Mouse (Mus musculus): ENCODE data around the gene Wrap73. TPM values are rescaled to one million over a fixed set of nuclear protein-coding genes. Genes with fewer than 3 reads are reported as not detected.

Wrap73 gene
- polyA plus RNA-seq (2012; fragmentation: generic; extraction: Trizol): 10 to 100 TPM; 16.4 to 19.6 TPM

DNA sequence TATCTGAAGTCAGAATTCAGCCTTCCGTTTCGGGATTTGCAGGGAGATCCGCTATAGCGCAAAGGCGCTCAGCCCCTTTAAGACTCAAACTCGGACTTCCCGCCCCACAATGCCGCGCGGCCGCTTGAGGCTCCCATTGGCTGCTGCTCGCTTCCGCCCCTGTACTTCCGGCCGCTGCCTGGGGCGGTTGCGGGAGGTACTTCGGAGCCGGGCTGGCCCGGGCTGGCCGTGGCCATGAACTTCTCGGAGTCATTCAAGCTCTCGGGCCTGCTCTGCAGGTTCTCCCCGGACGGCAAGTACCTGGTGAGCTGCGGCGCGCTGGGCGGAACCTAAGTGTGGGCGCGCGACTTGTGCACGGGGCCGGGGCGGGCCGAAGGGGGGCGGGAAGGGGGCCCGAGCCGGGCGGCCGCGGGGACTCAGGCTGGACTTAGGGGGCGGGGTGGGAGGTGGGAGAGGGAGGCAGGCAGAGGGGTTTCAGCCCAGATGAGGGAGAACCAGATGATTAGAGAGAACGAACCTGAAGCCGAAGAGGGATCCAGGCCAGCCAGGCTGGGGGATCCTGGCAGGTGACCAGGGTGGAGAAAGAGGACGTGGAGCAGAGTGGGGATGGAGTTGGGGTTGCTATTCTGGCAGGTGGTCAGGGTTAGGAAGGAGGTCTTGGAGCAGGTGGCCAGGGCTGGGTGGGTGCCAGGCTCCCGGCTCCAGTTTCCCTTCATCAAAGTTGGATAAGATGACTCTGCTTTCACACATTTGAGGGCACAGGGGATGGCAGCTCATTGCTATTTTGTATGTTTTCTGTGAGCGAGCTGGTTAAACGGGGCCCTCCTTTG is at the start of gene Wrap73:
Gene Wrap73, plus strand, starts transcription at position 162 of the 830 bp plus-strand sequence.

DNA sequence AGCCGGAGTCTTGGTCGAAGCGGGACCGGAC is 2.2 kb upstream of the Wrap73 start, which contains the start of gene Trp73:
Gene Trp73, minus strand, starts transcription at position 27 of the 31 bp plus-strand sequence.

DNA sequence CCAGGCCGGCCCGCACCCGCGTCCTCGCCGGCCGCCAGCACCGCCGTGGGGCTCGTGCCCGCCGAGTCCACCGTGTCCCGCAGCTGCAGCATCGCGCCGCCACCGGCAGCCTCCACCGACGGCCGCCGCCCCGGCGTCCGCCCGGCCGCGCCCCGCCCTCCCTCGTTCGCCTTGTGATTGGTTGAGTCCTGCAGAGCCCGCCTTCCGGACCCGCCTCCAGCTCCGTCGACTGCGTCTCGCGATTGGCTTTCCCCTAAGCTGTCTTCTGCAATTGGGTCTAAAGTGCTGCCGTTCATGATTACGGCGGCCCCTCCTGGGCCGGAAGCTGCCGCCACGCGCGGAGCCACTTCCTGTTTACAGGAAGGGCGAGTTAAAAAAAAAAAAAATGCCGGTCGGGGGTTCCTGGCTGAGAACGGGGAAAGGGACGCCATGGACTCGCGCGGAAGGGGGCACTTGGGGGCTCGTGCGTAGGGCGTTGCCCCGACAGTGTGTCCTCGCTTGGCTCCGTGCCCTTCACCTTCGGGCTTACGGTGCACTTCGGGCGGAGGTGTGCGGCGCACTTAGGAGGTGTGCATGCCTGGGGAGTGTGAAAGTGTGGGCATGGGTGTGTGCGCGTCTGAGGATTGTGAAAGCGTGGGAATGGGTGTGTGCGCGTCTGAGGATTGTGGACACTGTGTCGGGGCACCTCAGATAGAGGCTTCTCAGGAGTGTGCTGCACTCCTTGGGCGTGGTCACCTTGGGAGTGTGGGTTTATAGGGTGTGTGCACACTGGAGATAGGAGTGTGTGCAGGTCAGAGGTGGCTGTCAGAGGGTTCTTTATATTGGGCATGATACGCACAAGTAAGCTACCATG is 18.6 kb downstream of the Wrap73 start, which contains the start of gene Tprgl:
Gene Tprgl, minus strand, starts transcription at position 129 of the 853 bp plus-strand sequence.

DNA sequence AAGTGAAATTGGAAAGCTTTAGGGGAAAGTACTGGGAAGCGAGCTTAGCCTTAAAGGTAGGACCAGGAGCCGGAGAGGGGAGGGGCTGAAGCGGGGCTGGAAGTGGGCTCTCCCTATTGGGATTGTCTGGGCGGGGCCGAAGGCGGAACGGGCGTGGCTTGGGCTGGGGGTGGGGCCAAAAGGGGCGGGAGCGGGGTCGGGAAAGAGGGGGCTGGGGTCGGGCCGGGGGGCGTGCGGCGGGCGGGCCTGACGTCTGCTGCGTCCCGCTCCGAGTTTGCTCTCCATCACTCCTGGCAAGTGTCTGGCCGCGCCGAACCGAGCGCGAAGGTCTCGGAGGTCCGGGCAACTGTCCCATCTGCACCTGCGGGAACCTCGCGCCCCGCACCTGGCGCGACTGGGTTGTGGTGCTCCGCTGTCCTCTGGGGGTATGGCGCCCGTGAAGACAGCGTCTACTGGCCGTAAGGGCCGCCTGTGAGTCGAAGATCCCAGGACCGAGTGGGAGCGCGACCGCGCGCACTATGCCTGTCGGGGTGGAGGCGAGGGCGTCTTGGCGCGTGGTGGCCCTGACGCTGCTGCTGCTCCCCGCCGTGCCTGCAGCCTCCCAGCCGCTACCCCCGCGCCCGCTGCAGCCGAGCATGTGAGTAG is 28.5 kb downstream of the Wrap73 start, which contains the start of gene Megf6:
Gene Megf6, plus strand, starts transcription at position 225 of the 645 bp plus-strand sequence.

Other genes with a start within 250 kb of the Wrap73 start
- gene A430005L14Rik, start 185.1 kb upstream of the Wrap73 start, polyA plus RNA-seq (2012; fragmentation: generic; extraction: Trizol): 10 to 100 TPM; 24.1 to 25.6 TPM
- gene Dffb, start 167.2 kb upstream of the Wrap73 start, polyA plus RNA-seq (2012; fragmentation: generic; extraction: Trizol): 1 to 10 TPM in 1 of 2 experiments, under 1 TPM in 1; 0.43 to 5.0 TPM
- 10 to 100 TPM; 10.5 to 11.0 TPM for gene Cep104, start 167.2 kb upstream of the Wrap73 start, polyA plus RNA-seq (2012; fragmentation: generic; extraction: Trizol)
- gene Lrrc47, start 130.6 kb upstream of the Wrap73 start, polyA plus RNA-seq (2012; fragmentation: generic; extraction: Trizol): 10 to 100 TPM; 19.1 to 28.1 TPM
- 10 to 100 TPM in 1 of 2 experiments, 1 to 10 TPM in 1; 6.9 to 31.0 TPM for gene Smim1, start 116.1 kb upstream of the Wrap73 start, polyA plus RNA-seq (2012; fragmentation: generic; extraction: Trizol)
- under 1 TPM in 1 of 2 experiments, not detected in 1; 0.02 TPM for gene Ccdc27, start 99.7 kb upstream of the Wrap73 start, polyA plus RNA-seq (2012; fragmentation: generic; extraction: Trizol)
- under 1 TPM in 1 of 2 experiments, not detected in 1; under 0.01 TPM for gene Trp73, start 2.2 kb upstream of the Wrap73 start, polyA plus RNA-seq (2012; fragmentation: generic; extraction: Trizol)
- 10 to 100 TPM; 26.4 to 69.1 TPM for gene Tprgl, start 18.3 kb downstream of the Wrap73 start, polyA plus RNA-seq (2012; fragmentation: generic; extraction: Trizol)
- gene Megf6, start 28.4 kb downstream of the Wrap73 start, polyA plus RNA-seq (2012; fragmentation: generic; extraction: Trizol): under 1 TPM; 0.01 to 0.39 TPM
- under 1 TPM in 1 of 2 experiments, not detected in 1; 0.08 TPM for gene Arhgef16, start 159.3 kb downstream of the Wrap73 start, polyA plus RNA-seq (2012; fragmentation: generic; extraction: Trizol)
- not detected for gene B230104I21Rik, start 193.8 kb downstream of the Wrap73 start, polyA plus RNA-seq (2012; fragmentation: generic; extraction: Trizol)